Mouse (Mus musculus) liver, adult 2 months (tissue): ENCODE data around the gene 1500011B03Rik.

Source experiments
- CTCF ChIP-seq: fragments of 200-500 bp; IDR thresholded peaks from 2 replicates; pipeline ENCODE4 v1.5.1; 2011; ENCODE audit warnings: low read depth, low read length, control low read depth
- POLR2A ChIP-seq: fragments of 200-500 bp; IDR thresholded peaks from 2 replicates; pipeline ENCODE4 v1.6.1; 2011; ENCODE audit warnings: low read length, control low read depth; ENCODE audit not compliant: insufficient read depth; ENCODE audit errors: extremely low read depth

GRCm38 (mm10) chr5:114767185-114767584 lies 56.1 kb downstream of the 1500011B03Rik start:
- TF ChIP-seq CTCF (no peak), POLR2A (no peak)
